Mouse (Mus musculus): ENCODE measurements around the gene Pdzk1. TPM values are rescaled to one million over a fixed set of nuclear protein-coding genes. Genes with fewer than 3 reads are reported as not detected.

Pdzk1 gene
- total and polyA plus RNA-seq, 3 experiments = 0.18 to 0.27 TPM; not detected in 1

- Histone ChIP-seq H3K27ac (ENCODE audit: control insufficient read depth, low read depth, low read length) (no peak overlapping the region), H3K4me3 (ENCODE audit: control insufficient read depth in 1 of 2, insufficient read depth in 1 of 2, low read depth in 2 of 2, low read length in 2 of 2) (no peak overlapping the region), H3K9ac (ENCODE audit: control insufficient read depth, low read depth, low read length, poor library complexity, severe bottlenecking) (no peak overlapping the region), H3K36me3 (ENCODE audit: control insufficient read depth in 1 of 2, insufficient read depth in 2 of 2, low read length in 2 of 2) (no peaks in the 10 kb centered on the region), H3K79me2 (ENCODE audit: control insufficient read depth, insufficient read depth, low read length, poor library complexity) (no peaks in the 10 kb centered on the region), H3K9me3 (replicated peaks; ENCODE audit: insufficient read depth, low read length) (no peaks in the 10 kb centered on the region), H3K4me1 (ENCODE audit: control insufficient read depth in 1 of 2, insufficient read depth in 2 of 2, low read length in 2 of 2) (no peaks in the 10 kb centered on the region), H3K27me3 (ENCODE audit: control insufficient read depth in 1 of 2, insufficient read depth in 2 of 2, low read length in 2 of 2) (no peaks in the 10 kb centered on the region; a peak in 1 of 4 replicates)
- DNase-seq (ENCODE audit: low read depth, low spot score) = no peak
- TF ChIP-seq ELF1 (IDR thresholded peaks at IDR 0.05; ENCODE audit: low read depth, low read length) (no peak), RAD21 (IDR thresholded peaks at IDR 0.05; ENCODE audit: low read depth, low read length) (no peak), KAT2A (conservative IDR thresholded peaks at IDR 0.05; ENCODE audit: low read depth, low read length) (no peak), TCF12 (IDR thresholded peaks at IDR 0.05; ENCODE audit: low read depth, low read length) (no peak), JUND (IDR thresholded peaks at IDR 0.05; ENCODE audit: low read depth, low read length) (no peak), GABPA (IDR thresholded peaks at IDR 0.05; ENCODE audit: low read depth, low read length) (no peak), NRF1 (IDR thresholded peaks at IDR 0.05; ENCODE audit: insufficient read depth, low read depth, low read length, poor library complexity, severe bottlenecking) (no peak)
These were observed 16.1 kb downstream of the Pdzk1 start for GRCm38 (mm10) chr3:96845191-96845590.

GRCm38 (mm10) chr3:96845806-96846205, 16.7 kb downstream of the Pdzk1 start:
- no peaks in the 10 kb centered on the region for H3K36me3 ChIP-seq (ENCODE audit: control insufficient read depth in 1 of 2, insufficient read depth in 2 of 2, low read length in 2 of 2)
- no peaks in the 10 kb centered on the region for H3K79me2 ChIP-seq (ENCODE audit: control insufficient read depth, insufficient read depth, low read length, poor library complexity)
- TF ChIP-seq UBTF (IDR thresholded peaks at IDR 0.05; ENCODE audit: borderline replicate concordance, insufficient read depth, low read depth, low read length) (no peak), MYC (IDR thresholded peaks at IDR 0.05; ENCODE audit: low read depth, low read length) (no peak), POLR2A (IDR thresholded peaks at IDR 0.05; ENCODE audit: control insufficient read depth in 1 of 2, insufficient read depth in 1 of 2, low read depth in 1 of 2, low read length in 2 of 2, poor library complexity in 1 of 2) (no peak), TBP (IDR thresholded peaks at IDR 0.05; ENCODE audit: low read depth, low read length) (no peak), ELF1 (IDR thresholded peaks at IDR 0.05; ENCODE audit: low read depth, low read length) (no peak), NRF1 (IDR thresholded peaks at IDR 0.05; ENCODE audit: insufficient read depth, low read depth, low read length, poor library complexity, severe bottlenecking) (no peak), CHD2 (IDR thresholded peaks at IDR 0.05; ENCODE audit: low read length) (no peak), TAL1 (IDR thresholded peaks at IDR 0.05; ENCODE audit: low read length) (no peak), TCF12 (IDR thresholded peaks at IDR 0.05; ENCODE audit: low read depth, low read length) (no peak), HCFC1 (IDR thresholded peaks at IDR 0.05; ENCODE audit: low read depth, low read length) (no peak), ZC3H11A (IDR thresholded peaks at IDR 0.05; ENCODE audit: low read depth, low read length) (no peak), NELFE (IDR thresholded peaks at IDR 0.05; ENCODE audit: low read depth, low read length) (no peak), BHLHE40 (IDR thresholded peaks at IDR 0.05; ENCODE audit: borderline replicate concordance, low read depth, low read length) (no peak), SIN3A (IDR thresholded peaks at IDR 0.05; ENCODE audit: low read length) (no peak), USF1 (IDR thresholded peaks at IDR 0.05; ENCODE audit: low read depth, low read length) (no peak), E2F4 (IDR thresholded peaks at IDR 0.05; ENCODE audit: borderline replicate concordance, low read depth, low read length) (no peak)
- H3K9ac ChIP-seq (ENCODE audit: control insufficient read depth, low read depth, low read length, poor library complexity, severe bottlenecking) = no peak overlapping the region
- no peaks in the 10 kb centered on the region for H3K4me1 ChIP-seq (ENCODE audit: control insufficient read depth in 1 of 2, insufficient read depth in 2 of 2, low read length in 2 of 2)
- H3K9me3 ChIP-seq (replicated peaks; ENCODE audit: insufficient read depth, low read length) = no peaks in the 10 kb centered on the region
- DNase-seq (ENCODE audit: low read depth, low spot score) = no peak
- H3K27ac ChIP-seq (ENCODE audit: control insufficient read depth, low read depth, low read length) = no peak overlapping the region
- H3K4me3 ChIP-seq (ENCODE audit: control insufficient read depth in 1 of 2, insufficient read depth in 1 of 2, low read depth in 2 of 2, low read length in 2 of 2) = no peak overlapping the region
- no peaks in the 10 kb centered on the region; a peak in 1 of 4 replicates for H3K27me3 ChIP-seq (ENCODE audit: control insufficient read depth in 1 of 2, insufficient read depth in 2 of 2, low read length in 2 of 2)
